Mouse (Mus musculus): Measurements from ENCODE around the gene Adamts18. TPM values are rescaled to one million over a fixed set of nuclear protein-coding genes. Genes with fewer than 3 reads are reported as not detected.

Adamts18 gene
- polyA plus RNA-seq, 1 experiment from 2014 or later = 6.3 TPM

DNA sequence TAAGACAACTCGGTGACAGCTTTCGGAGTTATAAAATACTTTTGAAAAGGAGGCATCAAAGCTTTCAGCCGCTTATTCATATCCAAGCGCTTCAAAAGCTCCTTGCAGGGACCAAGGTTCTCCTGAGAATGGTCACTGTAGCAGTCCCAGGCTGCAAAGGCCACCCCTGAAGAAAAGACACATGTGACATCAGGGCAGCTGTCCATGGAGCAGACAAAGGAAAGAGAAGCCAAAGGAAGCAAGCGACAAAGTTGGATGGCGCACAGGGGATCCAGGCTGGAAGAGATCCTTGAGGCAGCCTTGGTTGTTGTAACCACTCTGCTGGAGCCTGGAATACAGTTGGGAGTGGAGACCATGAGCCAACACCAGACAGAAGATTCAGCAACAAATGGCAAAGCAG, 10.3 kb downstream of the Adamts18 start:
- H3K4me2 ChIP-seq = no peak overlapping the region
- H3K9me3 ChIP-seq = no peaks in the 10 kb centered on the region
- H3K36me3 ChIP-seq = no peaks in the 10 kb centered on the region
- H3K9ac ChIP-seq (replicated peaks) = no peak overlapping the region
- no peak overlapping the region for H3K4me3 ChIP-seq (replicated peaks)
- 88% methylated on average over 6 of the region's 6 CpGs for WGBS
- peaks cover 15% of the 10 kb centered on the region for H3K27me3 ChIP-seq
- no peaks in the 10 kb centered on the region for H3K4me1 ChIP-seq (replicated peaks)
- no peak for ATAC-seq (ENCODE audit: insufficient number of reproducible peaks, insufficient read depth, low FRiP score, low TSS enrichment, low read depth)
- H3K27ac ChIP-seq = no peak overlapping the region

DNA sequence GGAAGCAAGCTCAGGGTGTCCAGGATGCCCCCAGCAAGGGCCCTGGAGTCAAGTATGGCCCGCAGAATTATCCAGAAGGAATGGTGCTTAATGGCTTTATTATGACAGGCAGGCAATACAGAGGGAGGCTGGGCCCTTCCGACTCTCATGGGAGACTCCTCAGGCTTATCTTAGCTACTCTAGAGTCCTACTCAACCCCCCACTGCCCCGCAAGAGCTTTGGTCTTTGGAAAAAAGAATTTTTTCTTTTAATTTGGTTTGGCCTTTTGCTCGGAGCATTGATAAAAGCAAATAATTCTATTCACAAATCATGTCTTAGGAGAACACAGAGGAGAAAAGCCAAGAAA, 11.0 kb downstream of the Adamts18 start:
- no peak overlapping the region for H3K4me3 ChIP-seq (replicated peaks)
- H3K4me2 ChIP-seq = no peak overlapping the region
- no peak for ATAC-seq (ENCODE audit: insufficient number of reproducible peaks, insufficient read depth, low FRiP score, low TSS enrichment, low read depth)
- no peaks in the 10 kb centered on the region for H3K4me1 ChIP-seq (replicated peaks)
- H3K27me3 ChIP-seq = peaks cover 14% of the 10 kb centered on the region
- no peaks in the 10 kb centered on the region for H3K9me3 ChIP-seq
- H3K36me3 ChIP-seq = no peaks in the 10 kb centered on the region
- H3K9ac ChIP-seq (replicated peaks) = no peak overlapping the region
- WGBS = 44% methylated on average over 4 of the region's 4 CpGs
- H3K27ac ChIP-seq = no peak overlapping the region

DNA sequence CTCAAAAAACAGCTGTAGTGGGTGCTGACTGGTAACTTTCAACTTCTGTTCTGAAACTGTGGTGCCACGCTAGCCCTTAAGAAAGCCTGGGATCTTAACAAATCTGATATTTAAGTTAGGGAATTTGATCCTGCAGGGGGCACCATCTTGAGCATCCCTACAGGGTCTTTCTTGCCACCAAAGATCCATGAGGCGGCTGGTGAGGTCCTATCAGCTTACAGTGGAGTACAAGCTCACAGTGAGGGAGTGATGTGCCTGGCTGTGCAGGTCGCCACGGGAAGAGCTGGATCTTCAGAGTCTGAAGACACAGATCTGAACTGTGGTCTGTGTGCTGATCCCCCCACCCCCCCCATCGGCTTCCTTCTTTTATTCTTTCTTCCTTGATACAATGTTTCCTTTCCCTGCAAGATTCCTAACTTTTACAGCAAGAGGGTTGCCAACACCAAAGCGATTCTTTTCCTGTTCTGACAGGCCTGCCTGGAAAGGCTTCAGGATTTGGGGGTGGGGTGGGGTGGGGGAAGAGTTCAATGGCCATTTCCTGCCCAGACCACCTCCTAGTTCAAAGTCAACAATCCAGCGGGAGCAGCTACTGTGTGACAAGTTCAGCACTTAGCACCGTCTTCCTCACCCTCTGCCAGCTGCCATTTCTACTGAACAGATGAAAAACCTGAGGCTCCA, 11.5 kb downstream of the Adamts18 start:
- no peak overlapping the region for H3K9ac ChIP-seq (replicated peaks)
- H3K9me3 ChIP-seq = no peaks in the 10 kb centered on the region
- no peak for ATAC-seq (ENCODE audit: insufficient number of reproducible peaks, insufficient read depth, low FRiP score, low TSS enrichment, low read depth)
- no peak overlapping the region for H3K4me2 ChIP-seq
- no peak overlapping the region for H3K4me3 ChIP-seq (replicated peaks)
- no peak overlapping the region for H3K27ac ChIP-seq
- 38% methylated on average over 8 of the region's 8 CpGs for WGBS
- peaks cover 18% of the 10 kb centered on the region for H3K27me3 ChIP-seq
- H3K36me3 ChIP-seq = no peaks in the 10 kb centered on the region
- H3K4me1 ChIP-seq (replicated peaks) = no peaks in the 10 kb centered on the region

DNA sequence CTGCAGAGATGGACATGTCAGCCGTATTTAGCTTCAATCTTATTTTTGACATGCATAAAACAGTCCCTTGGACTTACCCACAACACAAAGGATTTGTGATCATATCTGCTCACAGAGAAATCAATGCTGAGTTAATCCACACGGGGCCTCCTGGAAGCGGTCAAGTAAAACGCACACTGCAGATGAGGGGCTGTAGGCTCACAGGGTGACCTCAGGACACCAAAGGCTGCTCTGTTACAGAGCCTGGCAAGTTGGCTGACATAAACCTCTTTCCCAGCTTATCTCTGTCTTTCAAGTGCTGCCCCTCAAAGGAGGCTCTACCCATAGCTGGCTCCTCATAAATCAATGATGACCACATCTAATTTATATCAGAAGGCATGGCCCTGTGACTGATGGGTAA, 14.9 kb downstream of the Adamts18 start:
- H3K9me3 ChIP-seq = no peaks in the 10 kb centered on the region
- no peak overlapping the region for H3K4me3 ChIP-seq (replicated peaks)
- no peak for ATAC-seq (ENCODE audit: insufficient number of reproducible peaks, insufficient read depth, low FRiP score, low TSS enrichment, low read depth)
- 48% methylated on average over 4 of the region's 4 CpGs for WGBS
- no peak overlapping the region for H3K4me2 ChIP-seq
- no peaks in the 10 kb centered on the region for H3K4me1 ChIP-seq (replicated peaks)
- no peak overlapping the region for H3K27ac ChIP-seq
- peaks cover 23% of the 10 kb centered on the region for H3K27me3 ChIP-seq
- H3K9ac ChIP-seq (replicated peaks) = no peak overlapping the region
- H3K36me3 ChIP-seq = no peaks in the 10 kb centered on the region

DNA sequence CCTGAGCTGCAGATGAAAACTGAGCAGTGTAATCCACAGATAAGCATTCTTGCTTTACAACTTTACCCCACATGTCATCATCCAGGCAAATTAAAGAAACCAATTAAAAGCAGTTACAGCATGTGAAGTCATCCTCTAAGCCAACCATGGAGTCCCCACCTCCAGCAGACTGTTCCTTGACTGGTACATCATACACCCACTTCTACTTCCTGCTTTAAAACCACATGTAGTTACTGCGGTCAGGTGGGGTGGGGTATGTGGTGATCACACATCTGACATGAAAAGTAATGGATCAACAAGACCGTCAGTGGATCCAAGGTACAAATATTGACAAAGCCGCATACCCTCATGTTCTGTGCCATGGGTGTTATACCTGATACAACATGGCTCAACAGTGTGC, 21.3 kb downstream of the Adamts18 start:
- no peak overlapping the region for H3K9ac ChIP-seq (replicated peaks)
- H3K4me1 ChIP-seq (replicated peaks) = no peaks in the 10 kb centered on the region
- no peak overlapping the region for H3K27ac ChIP-seq
- no peak overlapping the region for H3K4me3 ChIP-seq (replicated peaks)
- ATAC-seq (ENCODE audit: insufficient number of reproducible peaks, insufficient read depth, low FRiP score, low TSS enrichment, low read depth) = no peak
- no peaks in the 10 kb centered on the region for H3K9me3 ChIP-seq
- peaks cover 9% of the 10 kb centered on the region for H3K27me3 ChIP-seq
- H3K4me2 ChIP-seq = no peak overlapping the region
- no peaks in the 10 kb centered on the region for H3K36me3 ChIP-seq
- WGBS = 94% methylated on average over 3 of the region's 3 CpGs

DNA sequence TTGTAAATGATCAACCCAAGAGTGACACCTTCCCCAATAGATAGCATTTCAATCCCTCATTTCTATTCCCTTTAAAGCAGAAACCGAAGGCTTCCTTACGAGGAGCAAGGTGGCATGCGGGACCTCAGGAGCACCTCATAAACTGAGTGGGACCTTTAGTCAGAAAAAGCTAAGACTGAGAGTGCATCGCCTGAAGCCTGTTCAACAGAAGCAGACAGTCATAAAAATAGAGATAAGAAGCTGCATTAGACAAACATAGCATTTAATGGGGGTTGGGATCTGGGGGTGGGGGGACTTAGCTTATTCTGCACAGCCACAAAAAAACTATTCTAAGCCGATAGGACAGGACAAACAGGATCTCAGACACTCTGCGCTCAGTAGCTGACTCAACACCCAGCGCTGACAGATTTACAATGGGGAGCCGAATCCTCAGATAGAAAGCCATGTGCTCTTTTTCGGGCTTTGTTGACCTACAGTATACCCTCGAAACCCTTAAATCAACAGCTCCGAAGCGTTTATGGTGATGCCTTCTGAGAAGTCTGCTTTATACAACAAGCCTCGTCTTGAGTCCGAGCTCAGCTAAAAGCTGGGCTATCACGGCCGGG, 27.5 kb downstream of the Adamts18 start:
- Histone ChIP-seq H3K27me3 (peaks cover 27% of the 10 kb centered on the region; the same call in 1 of the 2 replicates), H3K4me2 (no peak overlapping the region; the same call in 1 of the 2 replicates), H3K9me3 (no peaks in the 10 kb centered on the region), H3K27ac (no peak overlapping the region), H3K36me3 (no peaks in the 10 kb centered on the region), H3K4me1 (replicated peaks) (0 out of 2 replicates have a peak, but pooled peaks cover 2% of the 10 kb centered on the region), H3K9ac (replicated peaks) (no peak overlapping the region), H3K4me3 (replicated peaks) (no peak overlapping the region)
- ATAC-seq (ENCODE audit: insufficient number of reproducible peaks, insufficient read depth, low FRiP score, low TSS enrichment, low read depth) = no peak
- 16% methylated on average over 16 of the region's 16 CpGs for WGBS

DNA sequence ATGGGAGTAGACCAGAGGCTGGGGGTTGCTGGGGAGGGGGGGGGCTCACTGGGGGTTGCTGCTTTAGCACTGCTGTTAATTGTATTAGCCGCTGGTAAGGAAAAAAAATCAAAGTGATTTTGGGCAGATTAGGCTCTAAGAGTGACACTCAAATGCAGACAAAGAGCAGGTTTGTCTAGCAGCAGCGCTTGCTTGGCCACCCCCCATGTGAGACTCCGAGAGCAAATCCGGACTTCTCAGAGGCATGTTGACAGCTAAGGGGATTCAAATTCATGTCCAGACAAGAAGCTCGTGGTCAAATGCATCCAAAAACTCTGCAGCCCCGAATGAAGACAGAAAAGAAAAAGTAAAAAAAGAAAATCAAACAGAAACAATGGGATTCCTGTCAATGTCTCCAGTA, 34.6 kb downstream of the Adamts18 start:
- no peak for ATAC-seq (ENCODE audit: insufficient number of reproducible peaks, insufficient read depth, low FRiP score, low TSS enrichment, low read depth)
- 62% methylated on average over 6 of the region's 6 CpGs for WGBS
- H3K4me1 ChIP-seq (replicated peaks) = no peaks in the 10 kb centered on the region
- no peak overlapping the region for H3K9ac ChIP-seq (replicated peaks)
- no peaks in the 10 kb centered on the region for H3K36me3 ChIP-seq
- H3K27ac ChIP-seq = no peak overlapping the region
- no peak overlapping the region for H3K4me2 ChIP-seq
- peaks cover 7% of the 10 kb centered on the region; the same call in 1 of the 2 replicates for H3K27me3 ChIP-seq
- H3K4me3 ChIP-seq (replicated peaks) = no peak overlapping the region
- H3K9me3 ChIP-seq = no peaks in the 10 kb centered on the region

DNA sequence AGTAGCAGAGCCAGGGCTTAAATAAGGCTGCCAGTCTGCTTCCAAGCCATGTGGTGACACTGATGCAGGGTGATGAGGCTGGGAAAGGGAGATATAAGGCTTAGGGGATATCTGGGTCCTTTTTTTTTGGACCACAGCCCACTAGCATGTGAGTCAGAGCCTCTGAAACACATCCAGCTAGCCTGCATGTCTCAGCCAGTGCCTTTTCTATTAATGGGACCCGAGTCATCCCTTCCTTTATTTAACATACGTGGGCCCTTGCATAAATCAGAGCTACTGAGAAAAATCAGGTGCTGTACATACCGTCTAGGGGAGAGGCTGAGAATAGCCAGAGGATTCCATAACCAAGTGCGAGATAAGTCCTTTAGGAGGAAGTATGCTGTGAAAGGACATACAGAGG, 37.0 kb downstream of the Adamts18 start:
- H3K4me3 ChIP-seq (replicated peaks) = no peak overlapping the region
- WGBS = 84% methylated on average over 4 of the region's 4 CpGs
- H3K4me2 ChIP-seq = no peak overlapping the region
- no peak overlapping the region for H3K9ac ChIP-seq (replicated peaks)
- no peaks in the 10 kb centered on the region for H3K4me1 ChIP-seq (replicated peaks)
- H3K27ac ChIP-seq = no peak overlapping the region
- no peaks in the 10 kb centered on the region for H3K9me3 ChIP-seq
- ATAC-seq (ENCODE audit: insufficient number of reproducible peaks, insufficient read depth, low FRiP score, low TSS enrichment, low read depth) = no peak
- H3K36me3 ChIP-seq = no peaks in the 10 kb centered on the region
- no peaks in the 10 kb centered on the region for H3K27me3 ChIP-seq

DNA sequence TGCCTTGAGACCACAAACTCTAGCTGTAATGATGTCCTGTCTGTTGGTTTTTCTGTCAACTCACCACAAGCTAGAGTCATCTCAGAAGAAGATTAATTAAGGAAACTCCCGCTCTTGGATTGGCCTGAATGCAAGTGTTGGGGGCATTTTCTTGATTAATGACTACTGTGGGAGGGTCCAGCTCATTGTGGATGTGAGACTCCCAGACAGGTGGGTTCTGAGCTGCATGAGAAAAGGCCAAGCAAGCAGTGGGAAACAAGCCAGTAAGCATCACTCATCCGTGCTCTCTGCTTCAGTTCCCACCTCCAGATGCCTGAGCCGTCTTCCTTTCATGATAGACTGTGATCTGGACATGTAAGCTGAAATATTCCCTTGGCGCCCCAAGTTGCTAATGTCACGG, 38.6 kb downstream of the Adamts18 start:
- no peak overlapping the region for H3K9ac ChIP-seq (replicated peaks)
- no peak overlapping the region for H3K4me3 ChIP-seq (replicated peaks)
- H3K27me3 ChIP-seq = no peaks in the 10 kb centered on the region
- no peaks in the 10 kb centered on the region for H3K9me3 ChIP-seq
- no peaks in the 10 kb centered on the region for H3K36me3 ChIP-seq
- no peak overlapping the region for H3K4me2 ChIP-seq
- ATAC-seq (ENCODE audit: insufficient number of reproducible peaks, insufficient read depth, low FRiP score, low TSS enrichment, low read depth) = no peak
- WGBS = 72% methylated on average over 5 of the region's 5 CpGs
- H3K4me1 ChIP-seq (replicated peaks) = peaks cover under 1% of the 10 kb centered on the region; the same call in 1 of the 2 replicates
- H3K27ac ChIP-seq = no peak overlapping the region

DNA sequence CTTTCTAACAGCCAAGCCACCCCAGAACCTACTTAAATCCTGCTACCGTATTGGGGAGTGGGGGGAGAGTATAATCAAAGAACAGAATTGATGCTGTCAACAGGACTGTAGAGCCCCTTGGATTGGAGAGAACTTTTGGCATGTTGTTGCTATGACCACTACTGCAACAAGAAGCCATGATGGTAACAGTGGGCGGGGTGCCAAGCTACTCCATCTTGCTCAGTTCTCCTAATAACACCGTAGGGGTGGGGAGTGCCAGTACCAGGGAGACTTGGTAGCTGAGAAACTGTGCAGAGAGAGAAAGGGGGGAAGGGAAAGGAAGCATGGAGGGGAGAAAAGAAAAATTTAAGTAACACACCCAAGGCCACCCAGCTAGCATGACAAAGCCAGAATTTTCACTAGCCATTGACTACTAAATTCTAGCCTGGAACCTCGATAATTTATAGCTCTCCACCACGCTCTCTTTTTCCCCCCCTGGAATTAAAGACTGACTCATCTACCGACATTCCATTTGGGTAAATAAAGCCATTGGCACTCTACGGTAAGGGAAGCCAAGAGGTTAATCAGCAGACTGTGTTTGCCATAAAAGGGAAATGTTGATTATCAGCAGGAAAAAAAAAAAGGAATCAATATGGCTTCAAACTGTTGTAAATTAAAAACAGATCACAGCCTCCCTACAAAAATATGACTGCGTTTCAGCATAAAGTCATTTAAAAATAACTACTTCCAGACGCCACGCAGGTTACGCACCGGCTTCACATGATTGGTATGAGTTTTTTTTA, 44.5 kb downstream of the Adamts18 start:
- no peaks in the 10 kb centered on the region for H3K36me3 ChIP-seq
- H3K27ac ChIP-seq = no peak overlapping the region
- 40% methylated on average over 12 of the region's 12 CpGs for WGBS
- 0 out of 2 replicates have a peak, but pooled peaks have one; percentile 52 for ATAC-seq (ENCODE audit: insufficient number of reproducible peaks, insufficient read depth, low FRiP score, low TSS enrichment, low read depth)
- H3K4me3 ChIP-seq (replicated peaks) = no peak overlapping the region
- no peaks in the 10 kb centered on the region for H3K27me3 ChIP-seq
- no peaks in the 10 kb centered on the region for H3K9me3 ChIP-seq
- H3K4me2 ChIP-seq = no peak overlapping the region; the same call in 1 of the 2 replicates
- peaks cover 15% of the 10 kb centered on the region for H3K4me1 ChIP-seq (replicated peaks)
- H3K9ac ChIP-seq (replicated peaks) = no peak overlapping the region

DNA sequence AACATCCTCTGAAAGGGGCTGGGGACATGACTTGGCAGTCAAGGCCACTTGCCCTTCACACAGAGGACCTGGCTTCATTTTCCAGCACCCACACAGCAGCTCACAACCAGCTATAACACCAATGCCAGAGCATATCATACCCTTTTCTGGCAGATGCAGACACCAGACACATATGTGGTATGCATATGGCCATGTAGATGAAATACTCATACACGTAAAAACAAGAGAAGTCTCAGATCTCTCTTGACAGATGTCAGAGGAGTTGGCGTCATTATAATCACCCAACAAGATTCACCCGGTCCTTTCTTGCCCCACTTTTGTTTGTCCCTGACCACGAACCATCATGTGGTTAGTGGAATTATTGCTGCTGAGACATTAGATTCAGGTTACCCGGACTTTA, 47.0 kb downstream of the Adamts18 start:
- H3K9me3 ChIP-seq = no peaks in the 10 kb centered on the region
- no peak overlapping the region for H3K27ac ChIP-seq
- no peaks in the 10 kb centered on the region for H3K27me3 ChIP-seq
- no peak overlapping the region for H3K4me2 ChIP-seq
- H3K4me1 ChIP-seq (replicated peaks) = peaks cover 15% of the 10 kb centered on the region
- H3K4me3 ChIP-seq (replicated peaks) = no peak overlapping the region
- no peak overlapping the region for H3K9ac ChIP-seq (replicated peaks)
- ATAC-seq (ENCODE audit: insufficient number of reproducible peaks, insufficient read depth, low FRiP score, low TSS enrichment, low read depth) = no peak
- 67% methylated on average over 5 of the region's 5 CpGs for WGBS
- H3K36me3 ChIP-seq = no peaks in the 10 kb centered on the region
